Mouse (Mus musculus) kidney, embryonic 15.5 days (tissue): ENCODE data around the gene Smg7. TPM values are rescaled to one million over a fixed set of nuclear protein-coding genes. Genes with fewer than 3 reads are reported as not detected.
A peak's percentile ranks its signal among the peaks of the same experiment; 100 is the strongest.

Experiments used
- ATAC-seq: fragments of 200-750 bp; cut with Nextera tagmentation; replicated peaks from 2 replicates; pipeline ENCODE4 v1.8.0; 2017; ENCODE audit warnings: moderate TSS enrichment; ENCODE audit not compliant: low FRiP score
- H3K27ac ChIP-seq: fragments of 300-500 bp; sonication (generic); 2 replicates; pipeline ENCODE4 v1.5.1; 2015; ENCODE audit warnings: mild to moderate bottlenecking, inconsistent platforms
- H3K27me3 ChIP-seq: fragments of 300-500 bp; sonication (generic); 2 replicates; pipeline ENCODE4 v1.6.1; 2015; ENCODE audit warnings: inconsistent platforms
- H3K36me3 ChIP-seq: fragments of 300-500 bp; sonication (generic); 2 replicates; pipeline ENCODE4 v1.6.1; 2015; ENCODE audit warnings: inconsistent platforms
- H3K4me1 ChIP-seq: fragments of 300-500 bp; sonication (generic); 2 replicates; pipeline ENCODE4 v1.6.1; 2015; ENCODE audit warnings: inconsistent platforms
- H3K4me2 ChIP-seq: fragments of 300-500 bp; sonication (generic); 2 replicates; pipeline ENCODE4 v1.6.1; 2015; ENCODE audit warnings: moderate library complexity, mild to moderate bottlenecking, inconsistent platforms
- H3K4me3 ChIP-seq: fragments of 300-500 bp; sonication (generic); replicated peaks from 2 replicates; pipeline ENCODE4 v1.5.1; 2015; ENCODE audit warnings: mild to moderate bottlenecking, inconsistent platforms
- H3K9ac ChIP-seq: fragments of 300-500 bp; sonication (generic); 2 replicates; pipeline ENCODE4 v1.6.1; 2015; ENCODE audit warnings: mild to moderate bottlenecking, inconsistent platforms
- H3K9me3 ChIP-seq: fragments of 300-500 bp; sonication (generic); replicated peaks from 2 replicates; pipeline ENCODE4 v1.6.1; 2016; ENCODE audit warnings: inconsistent platforms
- WGBS: fragments of 180-500 bp; shearing (Covaris S2); methylation state at CpG from one replicate; pipeline ENCODE4 v1.1.7; 2015; ENCODE audit warnings: mixed read lengths; 5-methylcytosine and 5-hydroxymethylcytosine counted together
- polyA plus RNA-seq: library from polyadenylated mRNA; unstranded; fragments of >200 nt; fragmentation: Nextera tagmentation; extraction: Ambion mirVana; gene quantifications from 2 replicates; pipeline ENCODE4 v1.2.1, GENCODE M21; 2015

The Smg7 gene
- polyA plus RNA-seq, 1 experiment from 2014 or later = 31.5 TPM

DNA sequence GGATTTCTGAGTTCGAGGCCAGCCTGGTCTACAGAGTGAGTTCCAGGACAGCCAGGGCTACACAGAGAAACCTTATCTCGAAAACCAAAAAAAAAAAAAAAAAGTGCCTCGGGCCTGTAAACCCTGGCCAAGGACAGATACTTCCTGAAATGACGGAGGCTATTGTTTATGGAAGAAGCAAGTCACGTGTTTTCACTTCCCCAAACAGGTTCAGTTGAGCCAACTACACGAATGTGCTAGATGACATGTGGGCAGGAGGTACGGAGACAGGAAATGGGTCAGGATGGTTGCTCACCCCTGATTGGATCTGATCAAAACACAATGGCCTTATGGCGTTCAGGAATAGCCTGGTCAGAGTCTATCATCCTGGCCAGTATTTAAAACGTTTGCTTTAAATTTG lies 104.3 kb downstream of the Smg7 start:
- H3K4me3 ChIP-seq = no peak overlapping the region
- WGBS = 65% methylated on average over 9 of the region's 9 CpGs
- no peak for ATAC-seq
- no peak overlapping the region for H3K4me2 ChIP-seq
- peaks cover 34% of the 10 kb centered on the region for H3K4me1 ChIP-seq
- H3K36me3 ChIP-seq = no peaks in the 10 kb centered on the region
- H3K27ac ChIP-seq = no peak overlapping the region
- no peak overlapping the region for H3K9ac ChIP-seq
- H3K27me3 ChIP-seq = no peaks in the 10 kb centered on the region
- H3K9me3 ChIP-seq = no peaks in the 10 kb centered on the region

DNA sequence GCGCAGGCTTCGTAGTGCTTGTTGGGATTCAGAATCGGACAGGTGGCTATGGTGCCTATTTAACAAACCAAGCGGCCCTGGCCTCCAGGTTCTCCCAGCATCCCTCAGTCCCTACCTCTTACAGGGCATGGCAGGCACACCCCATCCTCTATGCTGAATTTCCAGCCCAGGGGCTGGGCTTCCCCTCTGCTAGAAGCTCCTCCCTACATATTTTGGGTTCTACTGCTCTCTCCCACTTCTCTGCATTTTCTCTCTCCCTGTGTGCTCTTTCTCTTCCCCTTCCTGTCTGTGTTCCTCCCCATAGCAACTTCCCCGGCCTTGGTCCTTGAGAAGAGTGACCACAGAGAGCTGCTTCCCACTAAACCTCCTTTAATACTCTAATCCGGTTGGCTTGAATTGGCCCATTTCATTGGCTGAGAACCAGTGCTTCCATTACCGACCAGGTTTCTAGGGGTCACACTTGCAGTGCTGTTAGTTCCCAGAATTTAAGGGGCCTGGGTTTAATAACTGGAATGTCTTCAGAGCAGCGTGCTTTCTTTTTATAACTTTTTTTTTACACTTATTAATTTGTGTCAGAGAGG lies 105.7 kb downstream of the Smg7 start:
- Histone ChIP-seq H3K4me2 (no peak overlapping the region), H3K9ac (no peak overlapping the region), H3K9me3 (no peaks in the 10 kb centered on the region), H3K4me1 (peaks cover 39% of the 10 kb centered on the region), H3K27me3 (no peaks in the 10 kb centered on the region), H3K4me3 (no peak overlapping the region), H3K36me3 (no peaks in the 10 kb centered on the region), H3K27ac (no peak overlapping the region)
- ATAC-seq = no peak
- WGBS = 86% methylated on average over 8 of the region's 8 CpGs

DNA sequence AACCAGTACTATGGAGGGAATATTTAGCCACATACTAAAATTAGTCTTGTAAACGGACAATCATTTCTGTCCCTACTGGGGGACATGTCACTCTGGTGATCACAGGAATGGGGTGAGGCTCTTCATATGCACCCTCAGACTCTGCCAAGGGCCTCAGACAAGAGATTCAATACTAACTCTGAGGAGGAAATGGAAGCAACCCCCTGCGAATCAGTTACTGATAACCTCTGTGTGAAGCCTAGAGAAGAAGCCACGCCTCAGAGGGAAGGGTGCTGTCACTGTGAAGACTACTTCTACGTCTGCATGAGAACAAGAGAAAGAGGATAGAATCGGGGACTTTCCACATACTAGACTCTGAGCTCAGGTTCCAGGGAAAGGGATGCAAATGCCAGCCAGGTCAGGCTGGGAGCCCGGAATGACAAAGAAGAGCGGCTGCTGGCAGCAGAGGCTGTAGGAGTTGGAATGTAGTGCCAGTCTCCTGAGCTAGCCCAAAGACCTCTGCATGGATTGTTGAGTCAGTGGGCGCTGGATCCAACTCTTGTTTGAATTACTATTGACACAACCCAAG lies 106.7 kb downstream of the Smg7 start:
- Histone ChIP-seq H3K4me2 (no peak overlapping the region), H3K9me3 (no peaks in the 10 kb centered on the region), H3K27ac (no peak overlapping the region), H3K4me3 (no peak overlapping the region), H3K27me3 (no peaks in the 10 kb centered on the region), H3K9ac (no peak overlapping the region), H3K36me3 (no peaks in the 10 kb centered on the region), H3K4me1 (peaks cover 46% of the 10 kb centered on the region)
- ATAC-seq = no peak
- 74% methylated on average over 8 of the region's 8 CpGs for WGBS

DNA sequence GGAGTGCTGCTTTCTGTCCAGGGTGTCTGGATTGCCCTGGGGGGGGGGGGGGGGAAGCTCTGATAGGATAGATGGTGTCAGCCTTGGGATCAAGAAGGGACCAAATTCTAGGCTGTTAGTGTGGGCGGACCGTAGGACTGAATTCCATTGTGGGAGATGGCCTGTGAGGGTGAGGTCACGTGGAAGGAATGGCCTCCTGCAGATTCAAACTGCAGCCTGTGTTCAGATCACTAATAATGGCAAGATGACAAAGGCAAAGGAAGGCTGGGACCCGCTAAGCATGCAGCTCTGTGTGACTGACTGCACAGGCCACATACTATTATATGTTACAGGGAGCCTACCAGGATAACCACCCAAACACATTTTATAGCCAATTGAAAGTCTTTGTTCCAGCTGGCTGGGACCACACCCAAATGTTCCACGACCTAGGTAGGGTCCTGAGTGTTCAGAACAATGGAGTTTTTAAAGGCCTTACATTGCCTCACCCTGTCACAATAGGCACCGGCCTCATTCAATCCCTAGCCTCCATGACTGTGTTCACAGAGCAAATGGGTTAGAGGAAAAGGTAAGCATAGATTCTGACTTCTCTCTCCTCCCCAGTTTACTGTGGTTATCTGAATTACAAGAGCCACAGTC lies 108.8 kb downstream of the Smg7 start:
- H3K4me3 ChIP-seq = no peak overlapping the region
- no peak overlapping the region for H3K9ac ChIP-seq
- no peaks in the 10 kb centered on the region for H3K36me3 ChIP-seq
- no peak overlapping the region for H3K27ac ChIP-seq
- no peaks in the 10 kb centered on the region for H3K9me3 ChIP-seq
- no peaks in the 10 kb centered on the region for H3K27me3 ChIP-seq
- H3K4me1 ChIP-seq = peaks cover 31% of the 10 kb centered on the region
- no peak overlapping the region for H3K4me2 ChIP-seq
- ATAC-seq = no peak
- WGBS = 51% methylated on average over 6 of the region's 6 CpGs

DNA sequence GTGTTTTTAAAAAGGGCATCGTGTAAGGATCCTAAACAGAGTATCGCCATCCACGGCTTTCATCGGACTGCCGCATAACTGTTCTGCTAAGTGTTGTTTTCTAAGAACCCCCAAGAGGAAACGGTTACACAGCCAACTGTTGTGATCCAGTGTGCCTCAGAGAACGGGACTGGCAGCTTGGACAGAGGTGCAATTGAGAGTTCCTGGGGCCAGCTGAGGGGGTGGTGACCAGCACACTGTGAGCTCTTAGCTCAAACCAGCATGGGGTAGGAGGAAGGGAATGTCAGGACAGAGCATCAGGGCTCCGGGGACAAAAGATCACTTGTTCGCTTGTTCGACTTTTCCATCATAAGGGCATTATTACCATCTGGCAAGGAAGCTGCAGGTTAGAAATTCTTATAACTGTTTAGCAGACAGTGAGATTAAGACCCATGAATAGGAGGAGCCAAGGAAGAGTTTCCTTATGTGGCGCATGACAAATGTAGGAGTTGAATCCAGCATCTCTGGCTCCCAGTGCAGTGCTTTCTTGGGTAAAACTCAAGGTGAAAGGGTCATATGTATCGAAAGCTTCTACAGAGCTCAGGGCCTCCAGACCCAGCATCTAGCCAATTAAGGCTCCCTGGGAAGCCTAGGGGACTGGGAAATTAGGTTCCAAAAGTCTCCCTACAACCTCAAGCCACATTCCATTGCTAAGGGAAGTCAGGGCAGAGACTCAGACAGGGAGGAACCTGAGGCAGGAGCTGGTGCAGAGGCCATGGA lies 109.5 kb downstream of the Smg7 start:
- Histone ChIP-seq H3K36me3 (no peaks in the 10 kb centered on the region), H3K9ac (no peak overlapping the region), H3K27me3 (no peaks in the 10 kb centered on the region), H3K9me3 (no peaks in the 10 kb centered on the region), H3K27ac (0 out of 2 replicates have a peak overlapping the region, but pooled peaks have one; percentile 45), H3K4me1 (peaks cover 31% of the 10 kb centered on the region), H3K4me2 (no peak overlapping the region), H3K4me3 (no peak overlapping the region)
- no peak for ATAC-seq
- 58% methylated on average over 12 of the region's 12 CpGs for WGBS

DNA sequence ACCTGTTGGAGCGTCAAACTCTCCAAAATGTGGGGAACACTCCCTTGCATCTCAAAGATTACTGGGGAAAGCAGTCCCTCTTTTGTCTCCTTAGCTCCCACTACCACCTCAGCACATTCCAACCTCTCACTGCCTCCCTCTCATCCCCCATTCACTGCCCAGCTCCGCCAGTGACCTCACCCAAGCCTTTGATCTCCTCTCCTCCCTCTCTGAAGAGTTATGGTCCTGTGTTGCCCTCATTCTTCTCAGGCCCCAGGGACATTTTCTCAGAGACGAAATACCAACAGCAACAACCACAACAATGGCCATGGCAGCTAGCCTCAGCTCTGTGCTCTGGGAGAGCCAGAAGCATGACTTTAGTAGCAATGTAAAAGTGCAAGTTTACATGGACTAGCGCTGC lies 111.2 kb downstream of the Smg7 start:
- H3K36me3 ChIP-seq = no peaks in the 10 kb centered on the region
- no peak overlapping the region for H3K9ac ChIP-seq
- H3K27ac ChIP-seq = peak overlapping the region; percentile 87
- WGBS = 22% methylated on average over 4 of the region's 4 CpGs
- ATAC-seq = peak; percentile 69
- H3K27me3 ChIP-seq = no peaks in the 10 kb centered on the region
- H3K4me2 ChIP-seq = peak overlapping the region; percentile 29; the same call in 1 of the 2 replicates
- H3K4me1 ChIP-seq = peaks cover 35% of the 10 kb centered on the region
- H3K4me3 ChIP-seq = no peak overlapping the region
- no peaks in the 10 kb centered on the region for H3K9me3 ChIP-seq

DNA sequence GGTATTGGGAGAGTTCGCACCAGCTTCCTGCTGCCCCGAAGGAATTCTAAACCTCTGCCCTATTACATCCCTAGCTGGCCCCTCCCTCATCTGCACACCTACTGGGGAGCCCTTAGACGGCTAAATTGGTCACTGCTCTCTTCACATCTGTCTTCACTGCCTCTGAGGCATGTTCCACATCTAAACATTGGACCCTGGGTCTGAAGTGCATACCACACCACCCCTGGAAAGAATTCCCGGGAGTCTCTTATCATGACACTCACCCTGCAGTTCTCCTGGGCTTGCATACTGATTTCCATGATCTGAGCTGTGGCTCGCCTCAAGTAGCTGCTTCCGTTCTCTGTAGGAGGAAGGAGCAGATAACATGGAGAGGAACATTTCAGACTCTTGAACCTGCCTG lies 111.6 kb downstream of the Smg7 start:
- Histone ChIP-seq H3K36me3 (no peaks in the 10 kb centered on the region), H3K9me3 (no peaks in the 10 kb centered on the region), H3K27me3 (no peaks in the 10 kb centered on the region), H3K4me2 (peak overlapping the region; percentile 29), H3K9ac (no peak overlapping the region), H3K4me1 (peaks cover 32% of the 10 kb centered on the region), H3K27ac (peak overlapping the region; percentile 87), H3K4me3 (no peak overlapping the region; the same call in 1 of the 2 replicates)
- ATAC-seq = peak; percentile 59
- WGBS = 14% methylated on average over 6 of the region's 6 CpGs

DNA sequence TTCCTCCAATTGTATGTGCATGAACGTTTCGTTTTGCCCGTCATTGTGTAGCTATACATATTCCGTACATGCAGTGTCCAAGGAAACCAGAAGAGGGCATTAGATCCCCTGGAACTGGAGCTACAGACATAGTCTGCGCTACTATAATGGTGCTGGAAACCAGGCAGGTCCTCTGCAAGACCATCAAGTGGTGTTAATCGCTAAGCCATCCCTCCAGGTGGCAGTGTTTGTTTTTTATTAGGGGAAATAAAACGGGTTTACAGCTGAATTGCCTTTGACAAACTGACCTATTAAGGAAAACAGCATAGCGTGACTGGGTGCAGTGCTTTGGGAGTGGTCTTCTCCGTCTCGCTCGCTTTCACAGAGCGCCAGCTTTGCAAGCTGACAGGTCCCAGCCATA lies 112.2 kb downstream of the Smg7 start:
- H3K4me1 ChIP-seq = peaks cover 30% of the 10 kb centered on the region
- no peak overlapping the region for H3K9ac ChIP-seq
- H3K4me3 ChIP-seq = no peak overlapping the region; the same call in 1 of the 2 replicates
- H3K27ac ChIP-seq = peak overlapping the region; percentile 87; the same call in 1 of the 2 replicates
- peak; percentile 79 for ATAC-seq
- WGBS = 9% methylated on average over 12 of the region's 12 CpGs
- H3K9me3 ChIP-seq = no peaks in the 10 kb centered on the region
- peak overlapping the region; percentile 29 for H3K4me2 ChIP-seq
- no peaks in the 10 kb centered on the region for H3K36me3 ChIP-seq
- no peaks in the 10 kb centered on the region for H3K27me3 ChIP-seq

DNA sequence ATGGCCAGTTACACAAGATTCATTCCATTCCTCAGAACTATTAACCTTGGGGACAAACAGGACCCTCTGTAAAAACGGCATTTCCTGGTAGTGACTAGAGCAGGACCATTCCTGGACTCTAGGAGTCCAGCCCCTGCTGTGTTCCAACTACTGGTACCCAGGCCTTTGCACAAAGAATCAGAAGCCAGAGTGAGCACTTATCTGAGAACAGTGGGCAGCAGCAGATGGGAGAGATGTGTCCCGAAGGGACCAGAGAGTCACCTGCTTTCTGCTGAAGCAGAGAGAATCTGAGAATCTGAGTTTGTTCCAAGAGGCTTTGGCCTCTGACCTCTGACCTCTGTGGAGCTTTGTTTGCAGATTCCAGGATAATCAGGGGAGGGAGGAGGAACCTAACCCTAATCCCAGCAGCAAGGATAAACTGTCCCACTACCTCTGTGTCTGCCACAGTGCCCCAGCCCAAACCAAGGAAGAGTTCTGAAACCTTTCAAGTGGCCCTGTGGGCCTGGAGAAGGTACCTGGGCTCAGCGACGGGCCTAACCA lies 114.3 kb downstream of the Smg7 start:
- 49% methylated on average over 4 of the region's 4 CpGs for WGBS
- Histone ChIP-seq H3K4me1 (peaks cover 28% of the 10 kb centered on the region), H3K27me3 (no peaks in the 10 kb centered on the region), H3K4me2 (no peak overlapping the region), H3K36me3 (no peaks in the 10 kb centered on the region), H3K4me3 (no peak overlapping the region), H3K27ac (no peak overlapping the region), H3K9me3 (no peaks in the 10 kb centered on the region), H3K9ac (no peak overlapping the region)
- ATAC-seq = no peak

Other genes with a start within 250 kb of the Smg7 start
- not detected in 2 replicates for gene Apobec4, start 152.1 kb downstream of the Smg7 start, polyA plus RNA-seq
- 60.6 and 63.6 TPM in 2 replicates for gene Rgl1, start 136.3 kb downstream of the Smg7 start, polyA plus RNA-seq
- gene Arpc5, start 136.1 kb downstream of the Smg7 start, polyA plus RNA-seq = 228 and 235 TPM in 2 replicates
- gene Ncf2, start 102.5 kb downstream of the Smg7 start, polyA plus RNA-seq = 7.8 and 9.0 TPM in 2 replicates
- gene Nmnat2, start 52.3 kb upstream of the Smg7 start, polyA plus RNA-seq = 0.98 and 1.9 TPM in 2 replicates